Comparison of ENCODE assay signal across 11 mouse cellular contexts in genomic region chr10:95317581-95318391, GRCm38 (mm10). TPM values are rescaled to one million over a fixed set of nuclear protein-coding genes. Genes with fewer than 3 reads are reported as not detected.
DNase-seq lines count a peak whose midpoint lies in the region; ATAC-seq lines count a peak whose summit lies in the region.
"Had no signal": no experiment of that assay in that cellular context is flagged by ENCODE, and none has a peak within 500 bp of the region (broad histone marks: within the 10 kb centered on the region; RNA-seq: fewer than 3 reads in every experiment).

No protein-coding gene starts in this region.

- H3K4me1 ChIP-seq in liver, embryonic 11.5 days (replicated peaks; ENCODE audit: control insufficient read depth, insufficient read depth, low read length) = peaks cover 17% of the 10 kb centered on the region
- H3K4me1 ChIP-seq in hindbrain, embryonic 12.5 days = peaks cover 12% of the 10 kb centered on the region

- no peak overlapping the region for H3K27ac ChIP-seq in liver, embryonic 11.5 days (ENCODE audit: low read depth, low read length)
- no peak overlapping the region for H3K27ac ChIP-seq in hindbrain, embryonic 12.5 days
- H3K27ac ChIP-seq: stomach, postnatal 0 days had no signal

- H3K4me2 ChIP-seq in liver, embryonic 11.5 days = no peak overlapping the region
- no peak overlapping the region for H3K4me2 ChIP-seq in hindbrain, embryonic 12.5 days (replicated peaks)

- no peaks in the 10 kb centered on the region for H3K27me3 ChIP-seq in liver, embryonic 11.5 days (replicated peaks; ENCODE audit: control insufficient read depth, insufficient read depth, low read length)
- no peaks in the 10 kb centered on the region; the same call in 1 of the 2 replicates for H3K27me3 ChIP-seq in hindbrain, embryonic 12.5 days

- DNase-seq in liver, embryonic 11.5 days (ENCODE audit: low spot score) = no peak
- no peak for DNase-seq in liver
- peak; percentile 31 for DNase-seq in MEL-GATA-1-ER (ENCODE audit: extremely low read depth, low read depth)
- DNase-seq in gastrocnemius, postnatal 25 days = peak; percentile 76
- DNase-seq in heart, postnatal 25 days (ENCODE audit: low spot score) = peak; percentile 72
- no peak for DNase-seq in left cerebral cortex, postnatal 36 days (ENCODE audit: low spot score in 2 of 2)
- DNase-seq: cerebellum, adult 8-10 months had no signal

- 74% methylated on average over 21 of the region's 21 CpGs for WGBS in liver, embryonic 11.5 days
- WGBS in hindbrain, embryonic 12.5 days = 88% methylated on average over 21 of the region's 21 CpGs

- no peak overlapping the region for H3K4me3 ChIP-seq in liver, embryonic 11.5 days (ENCODE audit: low read depth, low read length)
- no peak overlapping the region for H3K4me3 ChIP-seq in hindbrain, embryonic 12.5 days

- no peak overlapping the region for H3K9ac ChIP-seq in liver, embryonic 11.5 days (ENCODE audit: low read depth, low read length)
- H3K9ac ChIP-seq in hindbrain, embryonic 12.5 days = no peak overlapping the region

- intact Hi-C loops in heart, postnatal 25 days (cut with DNase I) = loop anchor here (1.0 to 5.0 kb wide), 3 partner anchors 100 to 215 kb away; no protein-coding TSS in a partner anchor
- intact Hi-C loops in left cerebral cortex, postnatal 36 days (cut with DNase I) = no loop called here

- H3K36me3 ChIP-seq in liver, embryonic 11.5 days (ENCODE audit: control insufficient read depth, insufficient read depth, low read length) = no peaks in the 10 kb centered on the region
- no peaks in the 10 kb centered on the region for H3K36me3 ChIP-seq in hindbrain, embryonic 12.5 days

- H3K9me3 ChIP-seq in liver, embryonic 11.5 days (ENCODE audit: control insufficient read depth, low read length) = no peaks in the 10 kb centered on the region
- H3K9me3 ChIP-seq in hindbrain, embryonic 12.5 days (replicated peaks) = no peaks in the 10 kb centered on the region

- 0 out of 2 replicates have a peak, but pooled peaks have one; percentile 24 for ATAC-seq in liver, embryonic 11.5 days (replicated peaks; ENCODE audit: low FRiP score)
- no peak for ATAC-seq in hindbrain, embryonic 12.5 days (ENCODE audit: low FRiP score)
- ATAC-seq in megakaryocyte, adult 5-6 weeks (ENCODE audit: poor library complexity, severe bottlenecking) = no peak
- ATAC-seq: activated CD4-positive, CD25-positive, alpha-beta regulatory T cell, adult 4 months had no signal

RNA-seq across cellular contexts. Expression of gene Cradd, which starts 6.1 kb away (rescaled TPM):
- 10.1 and 10.5 TPM in 2 replicates for polyA plus RNA-seq in liver, embryonic 11.5 days (2014; fragmentation: Nextera tagmentation; extraction: Ambion mirVana)
- total RNA-seq in gastrocnemius, postnatal 25 days (2021) = 1 to 10 TPM; 8.3 to 8.5 TPM
- 1 to 10 TPM; 7.9 to 9.3 TPM for total RNA-seq in heart, postnatal 25 days (2021)
- 1 to 10 TPM; 4.8 to 7.7 TPM for total RNA-seq in left cerebral cortex, postnatal 36 days (2021)
- 12.0 and 12.4 TPM in 2 replicates for polyA plus RNA-seq in hindbrain, embryonic 12.5 days (2016; fragmentation: Nextera tagmentation; extraction: Ambion mirVana)
- total RNA-seq in megakaryocyte, adult 5-6 weeks (2015) = 20.3 and 20.5 TPM in 2 replicates
- total RNA-seq in megakaryocyte, adult 5-6 weeks (2017) = 3.6 and 7.3 TPM in 2 replicates

Comparison
In these comparisons a context has a peak if more than half of its experiments do, and no peak if none do; other contexts are left out.
1. DNase-seq: peak in MEL-GATA-1-ER (single experiment), gastrocnemius, postnatal 25 days (single experiment) and heart, postnatal 25 days (single experiment); none in liver, embryonic 11.5 days (single experiment), liver (single experiment) and left cerebral cortex, postnatal 36 days (0 of 2).